Mouse (Mus musculus): ENCODE data around the gene Myf5. TPM values are rescaled to one million over a fixed set of nuclear protein-coding genes. Genes with fewer than 3 reads are reported as not detected.

The Myf5 gene
- polyA plus RNA-seq (2012; ENCODE audit: low replicate concordance), result not detected in 2 replicates

GRCm38 (mm10) chr10:107485870-107486269, at the start of gene Myf5:
Myf5 (minus strand) TSS chr10:107486134.

GRCm38 (mm10) chr10:107494568-107494967, 8.6 kb upstream of the Myf5 start, which contains the start of gene Myf6:
Myf6 (minus strand) TSS chr10:107494737.

Other genes starting within 250 kb of the Myf5 start
- not detected in 2 replicates for gene Lin7a, start 214.4 kb downstream of the Myf5 start, polyA plus RNA-seq (2012; ENCODE audit: low replicate concordance)
- gene Myf6, start 8.6 kb upstream of the Myf5 start, polyA plus RNA-seq (2012; ENCODE audit: low replicate concordance), result not detected in 2 replicates
- not detected in 2 replicates for gene Ptprq, start 233.9 kb upstream of the Myf5 start, polyA plus RNA-seq (2012; ENCODE audit: low replicate concordance)

Data from leukemia stem cell, adult 10-12 weeks (primary cell).